Mouse (Mus musculus): ENCODE data around the gene Nppc. TPM values are rescaled to one million over a fixed set of nuclear protein-coding genes. Genes with fewer than 3 reads are reported as not detected.

Gene Nppc
- polyA plus RNA-seq (2014; fragmentation: Nextera tagmentation; extraction: Ambion mirVana), result 0.46 and 0.81 TPM in 2 replicates

DNA sequence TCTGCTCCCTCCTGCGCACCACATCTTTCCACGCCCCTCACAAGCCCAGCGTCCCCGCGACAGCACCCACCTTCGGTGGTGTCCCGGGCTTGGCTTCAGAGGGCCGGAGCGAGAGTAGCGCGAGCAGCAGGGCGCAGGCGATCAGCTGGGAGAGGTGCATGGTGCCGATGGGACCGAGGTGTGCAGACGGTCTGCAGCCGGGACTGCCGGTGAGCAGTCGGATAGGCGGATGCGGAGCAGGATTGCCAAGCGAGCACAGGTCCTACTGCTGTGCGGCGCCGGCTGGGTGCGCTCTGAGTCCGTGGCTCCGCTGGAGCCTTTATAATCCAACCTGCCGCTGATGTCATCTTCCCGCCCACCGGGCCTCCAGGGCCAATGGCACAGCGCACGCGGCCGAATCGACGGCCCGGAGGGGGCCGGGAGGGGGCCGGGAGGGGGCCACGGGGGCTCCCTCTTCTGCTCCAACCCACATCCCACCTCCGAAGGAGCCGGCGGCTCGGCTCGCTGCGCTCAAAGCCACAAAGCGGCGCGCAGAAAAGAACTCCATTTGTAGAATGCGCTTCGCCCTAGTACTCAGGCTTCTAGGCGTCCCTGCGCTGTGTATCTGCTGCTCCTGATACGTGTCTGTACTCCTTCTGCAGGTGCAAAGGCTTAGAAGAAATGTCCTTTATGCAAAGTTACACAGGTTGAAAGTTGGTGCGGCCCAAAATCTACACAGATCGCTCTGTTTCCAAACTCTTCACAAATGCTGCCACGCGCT, at the start of gene Nppc:
Gene Nppc, minus strand, starts transcription at position 293 of the 760 bp plus-strand sequence.
- Histone ChIP-seq H3K27ac (ENCODE audit: low read depth) (no peak within 1 kb of the TSS), H3K36me3 (ENCODE audit: control insufficient read depth, insufficient read depth, low read length) (no peaks in the 10 kb centered on the region), H3K4me1 (replicated peaks; ENCODE audit: control insufficient read depth, insufficient read depth, low read length) (peaks cover 7% of the 10 kb centered on the region), H3K4me2 (ENCODE audit: low read length) (peak within 1 kb of the TSS; percentile 93), H3K27me3 (replicated peaks; ENCODE audit: control insufficient read depth, insufficient read depth, low read length) (peaks cover 47% of the 10 kb centered on the region), H3K9ac (ENCODE audit: low read length) (peak within 1 kb of the TSS; percentile 22; the same call in 1 of the 2 replicates), H3K4me3 (ENCODE audit: low read depth, low read length) (peak within 1 kb of the TSS; percentile 42), H3K9me3 (ENCODE audit: control insufficient read depth, low read length) (no peaks in the 10 kb centered on the region)
- DNase-seq (ENCODE audit: low spot score) (peak; percentile 87), ATAC-seq (replicated peaks; ENCODE audit: low FRiP score, low TSS enrichment, low read depth) (peak; percentile 92)
- 5% methylated on average over 58 of the region's 59 CpGs for WGBS

DNA sequence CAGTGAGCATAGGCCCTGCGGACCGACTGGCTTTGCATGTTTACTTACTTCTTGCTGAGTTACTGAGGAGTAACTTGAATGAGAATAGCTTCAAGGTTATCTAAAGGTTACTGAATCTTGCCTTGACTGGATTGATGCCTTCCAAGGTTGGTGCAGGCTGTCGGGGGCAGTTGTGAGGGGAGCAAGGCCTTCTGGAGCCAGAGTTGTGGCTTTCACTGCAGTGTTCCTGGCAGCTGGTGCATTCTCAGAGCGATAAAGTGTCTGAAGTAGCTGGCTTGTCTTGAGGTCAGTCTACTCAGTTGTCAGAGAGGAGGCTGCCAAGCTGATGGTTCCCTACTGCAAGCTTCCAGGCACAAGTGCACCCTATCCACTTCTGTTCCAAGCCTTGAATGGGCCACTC, 49.0 kb upstream of the Nppc start:
- Histone ChIP-seq H3K9me3 (ENCODE audit: control insufficient read depth, low read length) (no peaks in the 10 kb centered on the region), H3K27ac (ENCODE audit: low read depth) (no peak overlapping the region), H3K27me3 (replicated peaks; ENCODE audit: control insufficient read depth, insufficient read depth, low read length) (no peaks in the 10 kb centered on the region), H3K36me3 (ENCODE audit: control insufficient read depth, insufficient read depth, low read length) (no peaks in the 10 kb centered on the region), H3K9ac (ENCODE audit: low read length) (no peak overlapping the region), H3K4me2 (ENCODE audit: low read length) (no peak overlapping the region), H3K4me3 (ENCODE audit: low read depth, low read length) (no peak overlapping the region), H3K4me1 (replicated peaks; ENCODE audit: control insufficient read depth, insufficient read depth, low read length) (no peaks in the 10 kb centered on the region)
- DNase-seq (ENCODE audit: low spot score), result no peak
- 85% methylated on average over 4 of the region's 4 CpGs for WGBS
- ATAC-seq (replicated peaks; ENCODE audit: low FRiP score, low TSS enrichment, low read depth), result no peak

- Histone ChIP-seq H3K4me2 (ENCODE audit: low read length) (no peak overlapping the region), H3K9ac (ENCODE audit: low read length) (no peak overlapping the region), H3K36me3 (ENCODE audit: control insufficient read depth, insufficient read depth, low read length) (no peaks in the 10 kb centered on the region), H3K9me3 (ENCODE audit: control insufficient read depth, low read length) (no peaks in the 10 kb centered on the region), H3K4me3 (ENCODE audit: low read depth, low read length) (no peak overlapping the region), H3K27ac (ENCODE audit: low read depth) (no peak overlapping the region), H3K4me1 (replicated peaks; ENCODE audit: control insufficient read depth, insufficient read depth, low read length) (no peaks in the 10 kb centered on the region), H3K27me3 (replicated peaks; ENCODE audit: control insufficient read depth, insufficient read depth, low read length) (no peaks in the 10 kb centered on the region)
- DNase-seq (ENCODE audit: low spot score) (no peak), ATAC-seq (replicated peaks; ENCODE audit: low FRiP score, low TSS enrichment, low read depth) (no peak)
- 86% methylated on average over 1 of the region's 1 CpGs for WGBS
Measured at GRCm38 (mm10) chr1:86718190-86718589, 47.8 kb upstream of the Nppc start.

- no peaks in the 10 kb centered on the region for H3K36me3 ChIP-seq (ENCODE audit: control insufficient read depth, insufficient read depth, low read length)
- H3K27ac ChIP-seq (ENCODE audit: low read depth), result no peak overlapping the region
- H3K4me3 ChIP-seq (ENCODE audit: low read depth, low read length), result no peak overlapping the region
- H3K4me1 ChIP-seq (replicated peaks; ENCODE audit: control insufficient read depth, insufficient read depth, low read length), result no peaks in the 10 kb centered on the region
- WGBS, result 86% methylated on average over 4 of the region's 4 CpGs
- H3K9me3 ChIP-seq (ENCODE audit: control insufficient read depth, low read length), result no peaks in the 10 kb centered on the region
- no peak for ATAC-seq (replicated peaks; ENCODE audit: low FRiP score, low TSS enrichment, low read depth)
- DNase-seq (ENCODE audit: low spot score), result no peak
- H3K9ac ChIP-seq (ENCODE audit: low read length), result no peak overlapping the region
- H3K4me2 ChIP-seq (ENCODE audit: low read length), result no peak overlapping the region
- H3K27me3 ChIP-seq (replicated peaks; ENCODE audit: control insufficient read depth, insufficient read depth, low read length), result no peaks in the 10 kb centered on the region
Measured at GRCm38 (mm10) chr1:86713054-86713453, 42.7 kb upstream of the Nppc start.

DNA sequence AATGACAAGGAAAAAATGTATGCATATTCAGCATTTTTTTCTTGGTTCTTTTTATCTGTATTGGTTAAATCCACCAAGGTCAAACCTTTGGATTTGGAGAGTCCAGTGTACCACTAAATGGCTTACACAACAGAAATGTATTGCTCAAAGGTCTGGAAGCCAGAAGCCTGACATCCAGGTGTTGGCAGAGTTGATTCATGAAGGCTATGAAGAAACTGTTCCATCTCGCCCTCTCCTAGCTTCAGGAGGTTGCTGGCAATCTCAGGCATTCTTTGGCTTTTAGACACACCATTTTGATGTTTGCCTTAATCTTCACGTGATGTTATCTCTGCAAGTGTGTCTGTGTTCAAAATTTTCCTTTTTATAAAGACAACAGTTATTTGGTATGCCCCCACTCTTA, 41.7 kb upstream of the Nppc start:
- H3K4me1 ChIP-seq (replicated peaks; ENCODE audit: control insufficient read depth, insufficient read depth, low read length), result no peaks in the 10 kb centered on the region
- H3K4me2 ChIP-seq (ENCODE audit: low read length), result no peak overlapping the region
- H3K27me3 ChIP-seq (replicated peaks; ENCODE audit: control insufficient read depth, insufficient read depth, low read length), result no peaks in the 10 kb centered on the region
- H3K9ac ChIP-seq (ENCODE audit: low read length), result no peak overlapping the region
- no peak overlapping the region for H3K4me3 ChIP-seq (ENCODE audit: low read depth, low read length)
- ATAC-seq (replicated peaks; ENCODE audit: low FRiP score, low TSS enrichment, low read depth), result no peak
- H3K9me3 ChIP-seq (ENCODE audit: control insufficient read depth, low read length), result no peaks in the 10 kb centered on the region
- no peaks in the 10 kb centered on the region for H3K36me3 ChIP-seq (ENCODE audit: control insufficient read depth, insufficient read depth, low read length)
- no peak for DNase-seq (ENCODE audit: low spot score)
- no peak overlapping the region for H3K27ac ChIP-seq (ENCODE audit: low read depth)
- WGBS, result 89% methylated on average over 2 of the region's 2 CpGs

- no peaks in the 10 kb centered on the region for H3K36me3 ChIP-seq (ENCODE audit: control insufficient read depth, insufficient read depth, low read length)
- no peaks in the 10 kb centered on the region for H3K27me3 ChIP-seq (replicated peaks; ENCODE audit: control insufficient read depth, insufficient read depth, low read length)
- H3K9ac ChIP-seq (ENCODE audit: low read length), result no peak overlapping the region
- H3K27ac ChIP-seq (ENCODE audit: low read depth), result no peak overlapping the region
- H3K4me3 ChIP-seq (ENCODE audit: low read depth, low read length), result no peak overlapping the region
- H3K9me3 ChIP-seq (ENCODE audit: control insufficient read depth, low read length), result no peaks in the 10 kb centered on the region
- peaks cover 5% of the 10 kb centered on the region; the same call in 1 of the 2 replicates for H3K4me1 ChIP-seq (replicated peaks; ENCODE audit: control insufficient read depth, insufficient read depth, low read length)
- ATAC-seq (replicated peaks; ENCODE audit: low FRiP score, low TSS enrichment, low read depth) (no peak), DNase-seq (ENCODE audit: low spot score) (no peak)
- no peak overlapping the region for H3K4me2 ChIP-seq (ENCODE audit: low read length)
- 91% methylated on average over 4 of the region's 4 CpGs for WGBS
Measured at GRCm38 (mm10) chr1:86709546-86709945, 39.2 kb upstream of the Nppc start.

GRCm38 (mm10) chr1:86705461-86705860, 35.1 kb upstream of the Nppc start:
- Histone ChIP-seq H3K9ac (ENCODE audit: low read length) (no peak overlapping the region), H3K4me1 (replicated peaks; ENCODE audit: control insufficient read depth, insufficient read depth, low read length) (peaks cover 5% of the 10 kb centered on the region; the same call in 1 of the 2 replicates), H3K27ac (ENCODE audit: low read depth) (no peak overlapping the region), H3K9me3 (ENCODE audit: control insufficient read depth, low read length) (no peaks in the 10 kb centered on the region), H3K36me3 (ENCODE audit: control insufficient read depth, insufficient read depth, low read length) (no peaks in the 10 kb centered on the region), H3K27me3 (replicated peaks; ENCODE audit: control insufficient read depth, insufficient read depth, low read length) (no peaks in the 10 kb centered on the region), H3K4me2 (ENCODE audit: low read length) (no peak overlapping the region), H3K4me3 (ENCODE audit: low read depth, low read length) (no peak overlapping the region)
- WGBS, result 86% methylated on average over 3 of the region's 3 CpGs
- DNase-seq (ENCODE audit: low spot score) (no peak), ATAC-seq (replicated peaks; ENCODE audit: low FRiP score, low TSS enrichment, low read depth) (no peak)

DNA sequence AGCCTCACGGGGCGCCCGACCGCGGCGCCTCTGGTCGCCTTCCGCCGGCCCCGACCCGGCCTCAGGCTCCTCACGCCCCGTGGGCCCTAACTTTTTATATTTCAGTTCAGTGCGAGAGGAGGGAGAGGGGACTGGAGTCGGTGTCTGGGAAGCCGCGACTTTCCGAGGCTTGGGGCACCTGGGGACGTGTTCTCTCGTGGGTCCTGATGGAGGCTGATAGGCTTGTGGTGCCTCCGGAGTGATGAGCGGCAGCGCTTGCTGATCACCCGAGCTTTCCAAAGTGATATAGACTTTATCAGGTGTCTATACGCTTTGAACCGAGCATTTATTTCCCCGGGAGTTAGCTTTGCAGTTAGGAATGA, 33.6 kb upstream of the Nppc start:
- peaks cover 5% of the 10 kb centered on the region; the same call in 1 of the 2 replicates for H3K4me1 ChIP-seq (replicated peaks; ENCODE audit: control insufficient read depth, insufficient read depth, low read length)
- peak overlapping the region; percentile 87 for H3K9ac ChIP-seq (ENCODE audit: low read length)
- no peaks in the 10 kb centered on the region for H3K27me3 ChIP-seq (replicated peaks; ENCODE audit: control insufficient read depth, insufficient read depth, low read length)
- peak overlapping the region; percentile 86 for H3K4me3 ChIP-seq (ENCODE audit: low read depth, low read length)
- DNase-seq (ENCODE audit: low spot score) (peak; percentile 87), ATAC-seq (replicated peaks; ENCODE audit: low FRiP score, low TSS enrichment, low read depth) (peak; percentile 44; the same call in 1 of the 2 replicates)
- H3K9me3 ChIP-seq (ENCODE audit: control insufficient read depth, low read length), result no peaks in the 10 kb centered on the region
- H3K27ac ChIP-seq (ENCODE audit: low read depth), result peak overlapping the region; percentile 87
- no peaks in the 10 kb centered on the region for H3K36me3 ChIP-seq (ENCODE audit: control insufficient read depth, insufficient read depth, low read length)
- under 1% methylated on average over 27 of the region's 27 CpGs for WGBS
- peak overlapping the region; percentile 55 for H3K4me2 ChIP-seq (ENCODE audit: low read length)
